Mouse (Mus musculus) c-Kit-positive CD71-negative TER-119-negative erythroid progenitor cells, embryonic 14.5 days (primary cell): ENCODE results near the gene Glis3.

Experiments
- DNase-seq: peaks from one replicate; pipeline ENCODE4 v3.0.0-alpha.2; 2013; ENCODE audit warnings: low read depth

Glis3 gene

DNA sequence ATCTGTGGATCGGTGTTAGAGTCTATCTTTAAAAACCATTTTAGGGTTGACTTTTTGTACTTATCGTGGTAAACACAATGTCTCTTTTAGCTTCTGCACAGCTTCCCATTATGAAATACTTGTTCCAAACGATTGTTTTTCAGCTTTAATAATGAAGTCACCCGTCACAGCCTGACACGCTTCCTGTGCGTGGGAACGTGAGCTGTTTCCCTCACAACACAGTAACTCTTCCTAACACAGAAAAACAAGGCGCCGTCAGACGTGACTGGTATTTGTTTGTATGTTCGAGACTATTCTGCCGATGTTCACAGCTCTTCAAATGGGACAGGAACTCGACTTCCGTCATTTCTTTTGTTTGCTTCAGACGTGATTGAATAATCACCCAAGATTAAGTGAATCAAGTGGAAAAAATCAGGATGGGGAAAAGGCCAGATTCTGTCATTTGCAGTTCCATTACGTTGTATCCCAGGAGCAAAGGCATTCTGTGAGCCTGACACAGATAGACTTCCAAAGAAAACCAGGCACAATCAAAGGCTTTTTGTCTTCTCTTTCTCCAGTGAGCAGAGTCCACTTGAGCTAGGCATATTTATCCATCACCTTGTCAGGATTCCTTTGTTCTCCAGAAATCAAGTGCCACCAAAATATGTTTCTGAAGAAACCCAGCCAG lies 351.3 kb downstream of the Glis3 start:
- DNase-seq: no peak

- DNase-seq: no peak
Observed at GRCm38 (mm10) chr19:28327536-28327935, 352.3 kb downstream of the Glis3 start.

- no peak for DNase-seq
Observed at GRCm38 (mm10) chr19:28306036-28306435, 373.8 kb downstream of the Glis3 start.

DNA sequence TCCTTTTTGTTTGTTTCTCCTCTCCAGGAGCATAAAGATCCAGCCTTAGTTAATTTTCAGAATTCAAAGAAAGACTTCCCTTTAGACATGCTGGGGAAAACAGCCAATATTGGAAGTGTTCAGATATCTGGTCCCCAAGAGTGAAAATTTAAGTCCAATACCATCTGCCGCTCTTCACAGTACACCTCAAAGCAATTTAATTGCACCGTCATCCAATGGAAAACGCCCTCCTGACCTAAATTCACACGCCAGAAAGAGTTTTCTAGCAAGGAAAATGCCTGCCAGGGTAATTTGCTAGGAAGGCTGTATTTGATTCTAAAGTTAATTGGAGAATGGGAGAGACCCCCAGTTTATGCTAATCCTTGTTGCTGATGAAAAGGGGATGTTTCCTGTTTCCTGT lies 374.4 kb downstream of the Glis3 start:
- no peak for DNase-seq

GRCm38 (mm10) chr19:28302831-28303242 lies 377.0 kb downstream of the Glis3 start:
- no peak for DNase-seq

- DNase-seq: no peak
Observed at GRCm38 (mm10) chr19:28300226-28300625, 379.7 kb downstream of the Glis3 start.

- no peak for DNase-seq
Observed at GRCm38 (mm10) chr19:28299211-28299775, 380.6 kb downstream of the Glis3 start.

DNA sequence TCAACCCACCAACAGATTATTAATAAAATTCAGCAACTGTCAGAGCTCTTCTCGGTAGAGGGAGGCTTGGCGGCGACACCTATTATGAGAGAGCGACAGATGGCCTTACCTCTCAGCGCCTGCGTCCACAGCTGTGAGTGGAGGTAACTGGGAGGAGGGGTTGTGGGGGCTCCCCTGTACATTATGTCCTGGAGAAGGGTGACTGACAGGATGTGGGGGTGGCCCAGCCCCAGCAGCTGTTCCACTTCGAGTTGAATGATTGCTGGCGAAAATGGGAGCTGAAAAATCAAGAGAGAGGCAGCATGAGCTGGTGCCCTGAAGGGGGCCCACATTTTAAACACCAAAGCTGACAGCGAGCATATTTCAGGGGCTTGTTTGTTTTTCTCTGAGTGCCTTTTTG lies 381.2 kb downstream of the Glis3 start:
- no peak for DNase-seq

- no peak for DNase-seq
Observed at GRCm38 (mm10) chr19:28291596-28291995, 388.3 kb downstream of the Glis3 start.

GRCm38 (mm10) chr19:28289457-28289856 lies 390.4 kb downstream of the Glis3 start:
- DNase-seq: no peak

DNA sequence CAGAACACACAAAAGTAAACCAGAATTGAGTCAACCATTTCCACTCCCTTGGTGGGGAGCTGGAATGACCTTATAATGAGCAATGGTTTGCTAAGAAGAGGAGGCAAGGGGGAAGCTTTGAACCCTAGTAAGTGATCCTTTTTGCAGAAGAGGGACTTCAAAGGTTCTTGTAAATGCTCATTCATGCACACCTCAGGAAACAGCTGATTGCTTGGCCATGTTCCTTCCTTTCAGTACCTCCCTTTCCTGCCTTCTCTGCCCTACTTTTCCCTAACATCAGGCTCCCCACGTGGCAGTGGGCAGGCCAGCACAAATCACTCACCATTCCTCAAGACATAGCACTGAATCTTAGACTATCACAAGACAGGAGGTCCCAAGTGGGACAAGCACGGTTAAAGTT lies 392.4 kb downstream of the Glis3 start:
- DNase-seq: no peak

- no peak for DNase-seq
Observed at GRCm38 (mm10) chr19:28284098-28284569, 395.7 kb downstream of the Glis3 start.

DNA sequence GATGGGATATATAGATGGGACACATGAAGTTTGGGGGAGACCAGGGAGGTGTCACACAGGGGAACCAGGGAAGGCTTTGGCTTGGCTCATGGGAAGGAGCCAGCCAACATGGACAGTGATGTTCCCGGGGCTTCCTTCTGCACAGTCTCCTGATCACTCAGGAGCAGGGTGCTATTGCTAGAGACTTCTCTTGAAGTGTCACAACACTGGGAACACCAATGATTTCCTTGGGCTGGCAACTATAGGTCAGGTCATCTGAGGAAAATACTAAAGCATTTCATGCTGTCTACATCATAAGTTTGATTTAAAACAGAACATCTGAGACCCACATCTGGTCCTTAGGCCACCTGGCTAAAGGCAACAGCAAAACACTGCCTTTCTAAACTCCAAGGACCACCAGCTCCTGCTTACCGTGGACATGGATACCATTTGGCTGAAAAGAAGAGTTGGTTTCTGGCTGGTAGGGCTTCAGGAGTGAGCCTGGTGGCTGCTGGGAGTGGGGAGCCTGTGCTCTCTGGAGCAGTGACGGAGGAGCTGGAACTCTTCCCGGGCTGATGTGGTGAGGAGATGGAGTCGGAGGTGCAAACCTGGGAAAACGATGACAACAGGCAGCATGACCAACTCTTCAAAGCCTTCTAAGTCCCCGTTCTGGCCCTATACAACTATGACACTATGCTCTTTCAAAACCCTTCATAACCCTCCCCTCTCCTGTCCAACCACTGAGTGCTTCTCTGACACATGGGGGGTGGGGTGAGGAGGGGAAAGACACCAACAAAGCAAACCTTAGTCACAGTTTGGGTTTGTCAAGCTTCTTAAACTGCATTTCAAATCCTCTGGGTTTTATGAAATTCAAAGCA lies 396.4 kb downstream of the Glis3 start:
- no peak for DNase-seq

DNA sequence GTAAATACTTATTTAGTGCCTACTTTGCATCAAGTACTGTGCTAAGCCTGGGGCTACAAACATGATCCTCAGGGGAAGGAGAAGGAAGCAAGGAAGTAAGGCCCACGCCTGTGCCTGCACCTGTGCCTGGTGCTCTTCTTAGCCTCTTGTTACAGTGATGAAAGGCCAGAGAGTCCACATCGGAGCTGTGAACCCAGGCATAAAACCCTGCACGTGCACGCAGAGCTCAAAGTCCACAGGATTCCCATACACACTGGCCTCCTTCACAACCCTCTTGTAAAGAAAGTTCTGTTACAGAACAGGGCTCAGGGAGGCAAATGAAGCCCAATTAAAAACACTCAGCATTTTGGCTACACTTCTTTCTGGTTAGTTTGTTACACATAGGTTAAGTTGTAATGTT lies 398.5 kb downstream of the Glis3 start:
- DNase-seq: no peak

DNA sequence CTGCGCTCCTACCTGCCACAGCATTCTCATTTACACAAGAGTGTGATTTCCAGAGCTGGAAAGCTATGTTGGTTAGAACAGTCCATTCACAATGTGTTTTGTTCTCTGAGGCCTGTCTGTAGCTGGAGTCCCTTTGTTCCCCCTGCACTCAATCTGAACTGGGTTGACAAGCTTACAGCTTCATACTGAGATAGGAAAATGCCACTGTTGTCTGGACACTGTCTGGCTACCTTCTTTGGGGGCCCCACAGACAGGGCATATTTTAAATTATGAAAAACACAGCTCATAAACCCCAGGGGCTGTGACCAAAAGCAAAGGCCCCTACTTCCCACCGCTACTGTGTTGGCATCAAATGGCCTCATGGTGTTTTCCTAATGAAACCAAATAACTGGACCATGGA lies 402.8 kb downstream of the Glis3 start:
- no peak for DNase-seq

DNA sequence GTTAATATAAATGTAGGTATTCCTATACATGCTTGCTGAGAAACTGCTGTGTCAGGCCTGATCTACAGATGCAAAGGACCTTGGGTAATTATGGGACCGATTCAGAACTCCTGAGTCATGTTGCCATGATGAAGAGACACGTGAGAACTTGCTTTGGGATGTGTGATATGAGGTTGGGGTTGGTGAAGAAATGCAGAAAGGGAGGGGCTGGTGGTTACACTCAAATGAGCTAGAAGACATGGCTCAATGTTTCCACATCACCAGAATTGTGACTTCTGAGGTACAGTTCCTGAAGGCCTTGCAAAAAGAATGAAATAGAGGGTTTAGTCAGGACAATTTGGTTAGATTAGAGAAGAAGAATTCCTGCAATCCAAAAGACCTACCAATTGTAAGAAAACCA lies 405.4 kb downstream of the Glis3 start:
- no peak for DNase-seq

DNA sequence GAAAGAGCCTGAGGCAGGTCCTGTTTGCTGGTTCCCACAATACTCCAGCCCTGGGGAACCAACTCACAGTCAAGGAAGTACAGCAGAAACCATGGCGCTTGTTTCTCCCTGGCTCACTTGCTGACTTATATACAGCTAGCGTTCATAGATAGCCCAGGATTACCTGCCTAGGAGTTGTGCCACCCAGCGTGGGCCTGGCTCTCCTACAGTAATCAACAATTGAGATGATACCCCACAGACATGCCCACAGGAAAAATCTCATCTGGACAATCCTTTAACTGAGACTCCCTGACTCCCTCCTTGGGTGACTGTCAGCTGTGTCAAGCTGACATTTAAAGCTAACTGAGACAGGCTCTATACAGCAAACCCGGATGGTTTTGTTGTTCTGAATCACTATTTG lies 405.9 kb downstream of the Glis3 start:
- DNase-seq: no peak

- DNase-seq: no peak
Observed at GRCm38 (mm10) chr19:28266850-28267249, 413.0 kb downstream of the Glis3 start.

GRCm38 (mm10) chr19:28265776-28266175 lies 414.1 kb downstream of the Glis3 start:
- no peak for DNase-seq

- no peak for DNase-seq
Observed at GRCm38 (mm10) chr19:28258907-28259675, 420.8 kb downstream of the Glis3 start.

DNA sequence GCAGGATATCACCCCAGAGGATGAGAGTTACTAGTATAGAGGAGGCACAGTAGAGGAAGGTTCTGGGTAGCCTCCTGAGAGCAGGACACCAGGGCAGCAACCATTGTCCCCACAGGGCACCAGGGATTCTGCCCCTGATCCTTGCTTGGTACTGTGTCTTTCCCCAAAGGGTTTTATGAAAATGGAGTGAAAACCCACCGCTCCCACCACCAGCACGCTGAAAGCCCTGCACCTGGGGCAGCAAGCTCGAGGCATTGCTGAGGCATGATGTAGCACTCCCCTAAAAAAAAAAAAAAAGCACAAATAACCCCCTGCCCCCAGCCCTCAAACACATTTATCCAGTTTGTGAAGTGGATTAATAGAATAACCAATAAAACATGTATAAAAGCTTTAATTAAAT lies 421.4 kb downstream of the Glis3 start:
- DNase-seq: no peak

DNA sequence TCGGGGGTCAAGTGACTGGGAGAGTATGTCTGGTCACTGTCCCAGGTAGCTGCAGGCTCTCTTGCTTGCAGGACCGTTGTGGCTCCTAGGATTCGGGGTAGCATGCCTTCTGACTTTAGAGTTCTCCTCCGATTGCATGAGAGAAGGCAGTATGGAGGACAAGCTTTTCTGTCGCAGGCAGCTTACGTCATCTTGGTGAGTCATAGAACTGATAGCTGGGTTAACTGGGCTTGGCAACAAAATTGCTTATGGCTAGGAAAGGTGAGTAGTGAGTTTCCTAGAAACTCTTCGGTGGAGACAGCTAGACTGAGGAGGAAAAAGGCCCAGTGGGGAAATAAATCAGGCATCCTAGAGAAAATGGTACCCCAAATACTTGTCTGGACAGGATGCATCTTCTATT lies 432.5 kb downstream of the Glis3 start:
- no peak for DNase-seq
